In genomic region chr13:100552369-100553041, GRCm38 (mm10) we compare ENCODE assay signal across 8 mouse cellular contexts. TPM values are rescaled to one million over a fixed set of nuclear protein-coding genes. Genes with fewer than 3 reads are reported as not detected.
DNase-seq lines count a peak whose midpoint lies in the region; ATAC-seq and TF ChIP-seq lines count a peak whose summit lies in the region.

Ocln (minus strand) TSS chr13:100552718.

- H3K9me3 ChIP-seq in forebrain, postnatal 0 days (ENCODE audit: low read length) = no peaks in the 10 kb centered on the region
- H3K9me3 ChIP-seq in intestine, embryonic 16.5 days (ENCODE audit: control insufficient read depth, low read length) = no peaks in the 10 kb centered on the region
- H3K9me3 ChIP-seq in limb, embryonic 11.5 days (ENCODE audit: control insufficient read depth, low read length) = no peaks in the 10 kb centered on the region
- H3K9me3 ChIP-seq in midbrain, embryonic 12.5 days = no peaks in the 10 kb centered on the region
- no peaks in the 10 kb centered on the region for H3K9me3 ChIP-seq in stomach, postnatal 0 days (ENCODE audit: control insufficient read depth, low read length)

- peak within 1 kb of the TSS; percentile 50 for H3K9ac ChIP-seq in forebrain, postnatal 0 days
- H3K9ac ChIP-seq in intestine, embryonic 16.5 days (ENCODE audit: low read depth, low read length) = peak within 1 kb of the TSS; percentile 84
- H3K9ac ChIP-seq in limb, embryonic 11.5 days (ENCODE audit: low read length) = peak within 1 kb of the TSS; percentile 27; the same call in 1 of the 2 replicates
- H3K9ac ChIP-seq in midbrain, embryonic 12.5 days (replicated peaks) = peak within 1 kb of the TSS; percentile 44
- H3K9ac ChIP-seq in stomach, postnatal 0 days (ENCODE audit: low read length) = peak within 1 kb of the TSS; percentile 82

- peak within 1 kb of the TSS; percentile 99 for H3K4me2 ChIP-seq in forebrain, postnatal 0 days (ENCODE audit: low read depth)
- peak within 1 kb of the TSS; percentile 63 for H3K4me2 ChIP-seq in intestine, embryonic 16.5 days (ENCODE audit: low read depth, low read length)
- H3K4me2 ChIP-seq in limb, embryonic 11.5 days (ENCODE audit: low read depth, severe bottlenecking) = peak within 1 kb of the TSS; percentile 93
- H3K4me2 ChIP-seq in midbrain, embryonic 12.5 days (replicated peaks) = peak within 1 kb of the TSS; percentile 99
- H3K4me2 ChIP-seq in stomach, postnatal 0 days (replicated peaks; ENCODE audit: low read depth) = peak within 1 kb of the TSS; percentile 91

- 5% methylated on average over 45 of the region's 45 CpGs for WGBS in forebrain, postnatal 0 days
- 1% methylated on average over 44 of the region's 45 CpGs for WGBS in intestine, embryonic 16.5 days
- under 1% methylated on average over 41 of the region's 45 CpGs for WGBS in limb, embryonic 11.5 days
- WGBS in midbrain, embryonic 12.5 days = 0% methylated on average over 45 of the region's 45 CpGs
- WGBS in stomach, postnatal 0 days = 1% methylated on average over 44 of the region's 45 CpGs

- TF ChIP-seq EP300 in stomach, postnatal 0 days (optimal IDR thresholded peaks at IDR 0.05) = no peak

- H3K36me3 ChIP-seq in forebrain, postnatal 0 days (ENCODE audit: insufficient read depth) = no peaks in the 10 kb centered on the region
- no peaks in the 10 kb centered on the region for H3K36me3 ChIP-seq in intestine, embryonic 16.5 days (ENCODE audit: control insufficient read depth, insufficient read depth, low read length)
- H3K36me3 ChIP-seq in limb, embryonic 11.5 days (ENCODE audit: control insufficient read depth, insufficient read depth, low read length) = no peaks in the 10 kb centered on the region
- H3K36me3 ChIP-seq in midbrain, embryonic 12.5 days = no peaks in the 10 kb centered on the region
- H3K36me3 ChIP-seq in stomach, postnatal 0 days (ENCODE audit: control insufficient read depth, insufficient read depth, low read length) = no peaks in the 10 kb centered on the region

- H3K27me3 ChIP-seq in forebrain, postnatal 0 days (ENCODE audit: insufficient read depth, low read length) = peaks cover 36% of the 10 kb centered on the region
- peaks cover 22% of the 10 kb centered on the region for H3K27me3 ChIP-seq in intestine, embryonic 16.5 days (replicated peaks; ENCODE audit: control insufficient read depth, insufficient read depth, low read length)
- H3K27me3 ChIP-seq in limb, embryonic 11.5 days (ENCODE audit: control insufficient read depth, insufficient read depth, low read length) = peaks cover 34% of the 10 kb centered on the region
- H3K27me3 ChIP-seq in midbrain, embryonic 12.5 days = peaks cover 58% of the 10 kb centered on the region
- H3K27me3 ChIP-seq in stomach, postnatal 0 days (ENCODE audit: control insufficient read depth, insufficient read depth, low read length) = peaks cover 7% of the 10 kb centered on the region; the same call in 1 of the 2 replicates

- H3K27ac ChIP-seq in forebrain, postnatal 0 days (ENCODE audit: low read depth, low read length) = no peak within 1 kb of the TSS
- H3K27ac ChIP-seq in intestine, embryonic 16.5 days (ENCODE audit: low read length) = peak within 1 kb of the TSS; percentile 92
- no peak within 1 kb of the TSS for H3K27ac ChIP-seq in limb, embryonic 11.5 days (replicated peaks; ENCODE audit: low read depth, low read length)
- no peak within 1 kb of the TSS for H3K27ac ChIP-seq in midbrain, embryonic 12.5 days (replicated peaks)
- H3K27ac ChIP-seq in stomach, postnatal 0 days (replicated peaks) = peak within 1 kb of the TSS; percentile 93

- H3K4me1 ChIP-seq in forebrain, postnatal 0 days (ENCODE audit: insufficient read depth) = peaks cover 4% of the 10 kb centered on the region; the same call in 1 of the 2 replicates
- H3K4me1 ChIP-seq in intestine, embryonic 16.5 days (ENCODE audit: control insufficient read depth, insufficient read depth, low read length) = no peaks in the 10 kb centered on the region; the same call in 1 of the 2 replicates
- H3K4me1 ChIP-seq in limb, embryonic 11.5 days (ENCODE audit: control insufficient read depth, insufficient read depth, low read length) = peaks cover 5% of the 10 kb centered on the region; the same call in 1 of the 2 replicates
- H3K4me1 ChIP-seq in midbrain, embryonic 12.5 days = peaks cover 20% of the 10 kb centered on the region
- H3K4me1 ChIP-seq in stomach, postnatal 0 days (replicated peaks; ENCODE audit: control insufficient read depth, insufficient read depth) = no peaks in the 10 kb centered on the region

- ATAC-seq in forebrain, postnatal 0 days = peak; percentile 78
- ATAC-seq in intestine, embryonic 16.5 days = peak; percentile 92
- ATAC-seq in limb, embryonic 11.5 days (ENCODE audit: insufficient number of reproducible peaks, low FRiP score, low TSS enrichment, low read depth) = peak; percentile 65; the same call in 1 of the 2 replicates
- ATAC-seq in midbrain, embryonic 12.5 days (ENCODE audit: low FRiP score, low read depth) = peak; percentile 65
- ATAC-seq in stomach, postnatal 0 days (ENCODE audit: low FRiP score, low TSS enrichment) = peak; percentile 90
- ATAC-seq in monocyte, adult 5-6 weeks (replicated peaks; ENCODE audit: insufficient number of reproducible peaks, low FRiP score, low TSS enrichment, poor library complexity, severe bottlenecking) = no peak

- H3K4me3 ChIP-seq in forebrain, postnatal 0 days (ENCODE audit: low read depth, low read length) = peak within 1 kb of the TSS; percentile 69
- peak within 1 kb of the TSS; percentile 69 for H3K4me3 ChIP-seq in intestine, embryonic 16.5 days (ENCODE audit: low read length)
- H3K4me3 ChIP-seq in limb, embryonic 11.5 days (ENCODE audit: low read depth, low read length) = peak within 1 kb of the TSS; percentile 43
- peak within 1 kb of the TSS; percentile 60 for H3K4me3 ChIP-seq in midbrain, embryonic 12.5 days
- H3K4me3 ChIP-seq in stomach, postnatal 0 days (ENCODE audit: low read depth, low read length) = peak within 1 kb of the TSS; percentile 68

- no peak for TF ChIP-seq CTCF in forebrain, postnatal 0 days (IDR thresholded peaks at IDR 0.05; ENCODE audit: low read depth)
- TF ChIP-seq CTCF in stomach, postnatal 0 days (IDR thresholded peaks at IDR 0.05; ENCODE audit: low read depth) = no peak

- DNase-seq in Muller cell, postnatal 12 days (ENCODE audit: inconsistent ontology term) = peak; percentile 33
- DNase-seq in cerebellum, adult 11-12 months = peak; percentile 87
- peak; percentile 16 for DNase-seq in forebrain, postnatal 0 days
- DNase-seq in limb, embryonic 11.5 days (ENCODE audit: low spot score) = peak; percentile 53
- peak; percentile 92 for DNase-seq in stomach, postnatal 0 days (ENCODE audit: low spot score)

RNA-seq across cellular contexts. Expression of gene Ocln, which starts in this region (rescaled TPM):
- 13.5 and 15.8 TPM in 2 replicates for total RNA-seq in forebrain, postnatal 0 days (2014; rRNA removed)
- polyA plus RNA-seq in forebrain, postnatal 0 days (2015; fragmentation: Nextera tagmentation; extraction: Ambion mirVana) = 8.2 and 11.7 TPM in 2 replicates
- polyA plus RNA-seq in intestine, embryonic 16.5 days (2015; fragmentation: Nextera tagmentation; extraction: Ambion mirVana) = 96.4 and 96.9 TPM in 2 replicates
- 2.0 and 2.2 TPM in 2 replicates for polyA plus RNA-seq in limb, embryonic 11.5 days (2014; fragmentation: Nextera tagmentation; extraction: Ambion mirVana)
- 2.9 and 3.3 TPM in 2 replicates for polyA plus RNA-seq in midbrain, embryonic 12.5 days (2016; fragmentation: Nextera tagmentation; extraction: Ambion mirVana)
- 65.7 and 66.0 TPM in 2 replicates for polyA plus RNA-seq in stomach, postnatal 0 days (2015; fragmentation: Nextera tagmentation; extraction: Ambion mirVana)
- not detected in 3 replicates for total RNA-seq in monocyte, adult 5-6 weeks (2017)

Comparison
In these comparisons a context has a peak if more than half of its experiments do, and no peak if none do; other contexts are left out.
1. RNA of gene Ocln (total RNA-seq): 13.5 to 15.8 TPM in forebrain, postnatal 0 days; not detected in monocyte, adult 5-6 weeks; every median in the first group is over 10 times any median in the second.
2. DNase-seq: peak in every context shown above with its lines; median percentile 92 in stomach, postnatal 0 days; 87 in cerebellum, adult 11-12 months; 53 in limb, embryonic 11.5 days; 33 in Muller cell, postnatal 12 days; 16 in forebrain, postnatal 0 days.
3. H3K27ac ChIP-seq: peak in intestine, embryonic 16.5 days (single experiment) and stomach, postnatal 0 days (single experiment); none in forebrain, postnatal 0 days (single experiment), limb, embryonic 11.5 days (single experiment) and midbrain, embryonic 12.5 days (single experiment).
4. H3K9ac ChIP-seq: peak in every context shown above with its lines; median percentile 84 in intestine, embryonic 16.5 days; 82 in stomach, postnatal 0 days; 50 in forebrain, postnatal 0 days; 44 in midbrain, embryonic 12.5 days; 27 in limb, embryonic 11.5 days.
5. Peak in every context shown above with its lines, with median percentiles within 50 percentile points of each other: H3K4me2 ChIP-seq and H3K4me3 ChIP-seq.